Mouse (Mus musculus) lung, adult 2 months (tissue): ENCODE results near the gene Smurf1. TPM values are rescaled to one million over a fixed set of nuclear protein-coding genes. Genes with fewer than 3 reads are reported as not detected.

Experiments used
- DNase-seq: peaks from one replicate; pipeline ENCODE4 v3.0.0; 2022
- H3K4me1 ChIP-seq: fragments of 200-500 bp; 2 replicates; pipeline ENCODE4 v1.6.1; 2011; ENCODE audit warnings: low read length; ENCODE audit not compliant: control insufficient read depth, insufficient read depth
- H3K4me3 ChIP-seq: fragments of 200-500 bp; replicated peaks from 2 replicates; pipeline ENCODE3; 2011; ENCODE audit warnings: low read depth, mild to moderate bottlenecking, control low read depth, low read length; ENCODE audit errors: extremely low read depth
- CTCF ChIP-seq: fragments of 200-500 bp; IDR thresholded peaks from 2 replicates; pipeline ENCODE4 v1.5.1; 2011; ENCODE audit warnings: mild to moderate bottlenecking, low read length, control low read depth; ENCODE audit not compliant: insufficient read depth
- POLR2A ChIP-seq: fragments of 200-500 bp; IDR thresholded peaks from 2 replicates; pipeline ENCODE4 v1.6.1; 2011; ENCODE audit warnings: low read depth, mild to moderate bottlenecking, control low read depth, low read length, borderline replicate concordance; ENCODE audit errors: extremely low read depth
- WGBS: fragments of 180-500 bp; shearing (Covaris S2); methylation state at CpG from one replicate; pipeline ENCODE4 v1.1.7; 2018; 5-methylcytosine and 5-hydroxymethylcytosine counted together
- polyA plus RNA-seq: library from polyadenylated mRNA; depleted of rRNA; stranded (reverse); fragments of >200 nt; gene quantifications from 2 replicates; pipeline ENCODE4 v1.2.3, GENCODE M21; 2012

The Smurf1 gene
- polyA plus RNA-seq, 1 experiment = 33.5 TPM

GRCm38 (mm10) chr5:144858527-144858926, 107.1 kb downstream of the Smurf1 start:
- DNase-seq = no peak
- no peaks in the 10 kb centered on the region for H3K4me1 ChIP-seq

GRCm38 (mm10) chr5:144855936-144856335, 109.7 kb downstream of the Smurf1 start:
- 62% methylated on average over 6 of the region's 6 CpGs for WGBS
- Histone ChIP-seq H3K4me1 (no peaks in the 10 kb centered on the region), H3K4me3 (no peak overlapping the region)
- no peak for DNase-seq
- TF ChIP-seq POLR2A (no peak), CTCF (no peak)

More at GRCm38 (mm10) chr5:144858527-144858926, 107.1 kb downstream of the Smurf1 start:
- no peak overlapping the region for H3K4me3 ChIP-seq
- WGBS = 86% methylated on average over 15 of the region's 15 CpGs
- TF ChIP-seq POLR2A (no peak), CTCF (no peak)

- no peaks in the 10 kb centered on the region for H3K4me1 ChIP-seq
- H3K4me3 ChIP-seq = no peak overlapping the region
- WGBS = 83% methylated on average over 5 of the region's 5 CpGs
- TF ChIP-seq CTCF (no peak), POLR2A (no peak)
- no peak for DNase-seq
Observed at GRCm38 (mm10) chr5:144853931-144854330, 111.7 kb downstream of the Smurf1 start.

GRCm38 (mm10) chr5:144851820-144852219, 113.8 kb downstream of the Smurf1 start:
- Histone ChIP-seq H3K4me3 (no peak overlapping the region), H3K4me1 (no peaks in the 10 kb centered on the region)
- DNase-seq = no peak
- TF ChIP-seq POLR2A = no peak
- no peak for TF ChIP-seq CTCF
- WGBS = 93% methylated on average over 3 of the region's 3 CpGs

GRCm38 (mm10) chr5:144849932-144850331, 115.7 kb downstream of the Smurf1 start:
- Histone ChIP-seq H3K4me3 (no peak overlapping the region), H3K4me1 (no peaks in the 10 kb centered on the region)
- DNase-seq = no peak
- 82% methylated on average over 10 of the region's 10 CpGs for WGBS
- TF ChIP-seq CTCF (no peak), POLR2A (no peak)

- H3K4me3 ChIP-seq = no peak overlapping the region
- TF ChIP-seq POLR2A (no peak), CTCF (no peak)
- DNase-seq = no peak
- H3K4me1 ChIP-seq = no peaks in the 10 kb centered on the region
- 70% methylated on average over 5 of the region's 5 CpGs for WGBS
Observed at GRCm38 (mm10) chr5:144848735-144849134, 116.9 kb downstream of the Smurf1 start.

GRCm38 (mm10) chr5:144845352-144845751, 120.3 kb downstream of the Smurf1 start:
- WGBS = 95% methylated on average over 20 of the region's 20 CpGs
- Histone ChIP-seq H3K4me3 (no peak overlapping the region), H3K4me1 (no peaks in the 10 kb centered on the region)
- no peak for TF ChIP-seq CTCF
- TF ChIP-seq POLR2A = no peak
- DNase-seq = no peak

GRCm38 (mm10) chr5:144836100-144836499, 129.5 kb downstream of the Smurf1 start:
- Histone ChIP-seq H3K4me3 (no peak overlapping the region), H3K4me1 (no peaks in the 10 kb centered on the region)
- 90% methylated on average over 3 of the region's 3 CpGs for WGBS
- no peak for DNase-seq
- TF ChIP-seq POLR2A (no peak), CTCF (no peak)

GRCm38 (mm10) chr5:144831840-144832469, 133.7 kb downstream of the Smurf1 start:
- no peak for TF ChIP-seq CTCF
- no peak for DNase-seq
- 74% methylated on average over 9 of the region's 9 CpGs for WGBS
- Histone ChIP-seq H3K4me3 (no peak overlapping the region), H3K4me1 (no peaks in the 10 kb centered on the region)

- H3K4me1 ChIP-seq = no peaks in the 10 kb centered on the region
- no peak for DNase-seq
- WGBS = 86% methylated on average over 4 of the region's 4 CpGs
- no peak for TF ChIP-seq POLR2A
- no peak overlapping the region for H3K4me3 ChIP-seq
Observed at GRCm38 (mm10) chr5:144829631-144830030, 136.0 kb downstream of the Smurf1 start.
